Mouse (Mus musculus): ENCODE measurements around the gene Lmx1b. TPM values are rescaled to one million over a fixed set of nuclear protein-coding genes. Genes with fewer than 3 reads are reported as not detected.
A peak's percentile ranks its signal among the peaks of the same experiment; 100 is the strongest.

Lmx1b gene
- polyA plus RNA-seq, 1 experiment from 2014 or later, result not detected

- no peak for ATAC-seq
- Histone ChIP-seq H3K27me3 (replicated peaks; ENCODE audit: control insufficient read depth, insufficient read depth, low read length) (peaks cover 73% of the 10 kb centered on the region), H3K36me3 (ENCODE audit: control insufficient read depth, insufficient read depth) (no peaks in the 10 kb centered on the region), H3K4me3 (replicated peaks; ENCODE audit: low read length) (no peak overlapping the region), H3K4me1 (replicated peaks; ENCODE audit: control insufficient read depth, insufficient read depth, low read length) (peaks cover 12% of the 10 kb centered on the region), H3K9me3 (ENCODE audit: control insufficient read depth, low read length) (no peaks in the 10 kb centered on the region), H3K4me2 (ENCODE audit: low read length) (no peak overlapping the region), H3K9ac (replicated peaks; ENCODE audit: low read depth, low read length) (no peak overlapping the region), H3K27ac (ENCODE audit: low read length) (no peak overlapping the region)
- 23% methylated on average over 13 of the region's 13 CpGs for WGBS
These were observed 64.9 kb downstream of the Lmx1b start for GRCm38 (mm10) chr2:33575406-33575805.

DNA sequence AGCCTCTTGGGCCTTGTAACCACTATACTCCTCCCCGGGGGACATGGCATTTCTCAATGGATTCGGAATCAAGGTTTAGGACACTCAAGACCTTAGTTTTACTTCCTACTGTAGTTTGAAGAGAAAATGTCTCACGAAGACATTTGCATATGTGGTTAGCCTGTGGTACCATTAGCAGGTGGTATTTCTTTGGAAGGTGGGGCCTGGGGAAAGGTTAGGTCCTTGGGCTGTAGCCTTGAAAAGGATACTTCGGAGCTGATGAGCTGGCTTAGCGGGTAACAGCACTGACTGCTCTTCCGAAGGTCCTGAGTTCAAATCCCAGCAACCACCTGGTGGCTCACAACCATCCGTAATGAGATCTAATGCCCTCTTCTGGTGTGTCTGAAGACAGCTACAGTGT is 67.2 kb downstream of the Lmx1b start:
- no peak overlapping the region for H3K9ac ChIP-seq (replicated peaks; ENCODE audit: low read depth, low read length)
- peaks cover 7% of the 10 kb centered on the region; the same call in 1 of the 2 replicates for H3K4me1 ChIP-seq (replicated peaks; ENCODE audit: control insufficient read depth, insufficient read depth, low read length)
- H3K36me3 ChIP-seq (ENCODE audit: control insufficient read depth, insufficient read depth), result no peaks in the 10 kb centered on the region
- no peak overlapping the region for H3K4me3 ChIP-seq (replicated peaks; ENCODE audit: low read length)
- H3K27ac ChIP-seq (ENCODE audit: low read length), result no peak overlapping the region
- peaks cover 72% of the 10 kb centered on the region for H3K27me3 ChIP-seq (replicated peaks; ENCODE audit: control insufficient read depth, insufficient read depth, low read length)
- H3K9me3 ChIP-seq (ENCODE audit: control insufficient read depth, low read length), result no peaks in the 10 kb centered on the region
- no peak overlapping the region for H3K4me2 ChIP-seq (ENCODE audit: low read length)
- 93% methylated on average over 7 of the region's 7 CpGs for WGBS
- no peak for ATAC-seq

DNA sequence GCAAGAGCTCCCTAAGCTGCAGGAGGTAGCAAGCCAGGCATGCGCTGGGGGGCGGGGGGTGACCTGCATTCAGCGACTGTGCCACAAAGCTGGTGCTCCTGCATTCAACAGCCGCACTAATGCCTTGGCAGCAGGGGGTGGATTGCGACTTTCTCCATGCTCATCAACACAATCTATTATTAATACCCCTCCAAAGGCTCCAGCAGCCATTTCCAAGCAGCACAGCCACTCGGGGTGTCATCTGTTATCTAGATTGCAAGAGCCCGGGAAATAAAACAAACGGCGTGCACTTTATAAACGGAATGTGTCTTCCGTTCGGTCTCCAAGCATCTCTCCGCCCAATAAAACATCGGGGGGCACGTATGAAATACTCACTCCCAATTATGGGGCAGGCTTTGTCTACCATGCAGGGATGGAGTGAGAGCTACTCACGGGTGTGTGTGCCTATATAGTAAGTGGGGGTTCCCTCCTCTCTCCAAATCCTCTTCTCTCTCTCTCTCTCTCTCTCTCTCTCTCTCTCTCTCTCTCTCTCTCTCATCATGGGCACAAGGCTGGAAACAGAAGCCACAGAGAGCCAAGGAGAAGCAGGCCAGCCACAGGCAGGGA is 69.0 kb downstream of the Lmx1b start:
- H3K27me3 ChIP-seq (replicated peaks; ENCODE audit: control insufficient read depth, insufficient read depth, low read length), result peaks cover 58% of the 10 kb centered on the region
- no peak overlapping the region for H3K4me3 ChIP-seq (replicated peaks; ENCODE audit: low read length)
- peak overlapping the region; percentile 16; the same call in 1 of the 2 replicates for H3K4me2 ChIP-seq (ENCODE audit: low read length)
- 0 out of 2 replicates have a peak, but pooled peaks have one; percentile 16 for ATAC-seq
- no peak overlapping the region for H3K9ac ChIP-seq (replicated peaks; ENCODE audit: low read depth, low read length)
- H3K9me3 ChIP-seq (ENCODE audit: control insufficient read depth, low read length), result no peaks in the 10 kb centered on the region
- no peaks in the 10 kb centered on the region for H3K36me3 ChIP-seq (ENCODE audit: control insufficient read depth, insufficient read depth)
- peaks cover 7% of the 10 kb centered on the region; the same call in 1 of the 2 replicates for H3K4me1 ChIP-seq (replicated peaks; ENCODE audit: control insufficient read depth, insufficient read depth, low read length)
- 22% methylated on average over 16 of the region's 16 CpGs for WGBS
- H3K27ac ChIP-seq (ENCODE audit: low read length), result no peak overlapping the region

DNA sequence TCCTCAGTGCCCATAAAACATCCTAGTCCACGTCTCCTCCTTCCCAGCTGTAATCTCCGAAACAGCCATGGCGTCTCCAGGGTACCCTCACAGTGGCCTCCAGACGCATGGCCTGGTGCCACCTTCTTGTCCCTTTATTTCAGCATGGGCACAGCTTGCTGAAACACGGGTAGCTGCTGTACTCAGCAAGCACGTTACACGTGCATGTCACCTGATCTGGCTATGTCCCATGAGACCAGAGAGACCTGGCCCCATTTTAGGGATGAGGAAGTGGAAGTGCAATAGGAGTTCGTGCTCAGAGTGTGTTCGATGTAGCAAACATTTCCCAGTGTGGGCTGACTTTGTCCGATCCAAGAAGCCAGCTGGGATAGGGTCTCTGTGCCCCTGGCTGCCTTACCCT is 70.6 kb downstream of the Lmx1b start:
- Histone ChIP-seq H3K4me2 (ENCODE audit: low read length) (no peak overlapping the region), H3K27ac (ENCODE audit: low read length) (no peak overlapping the region), H3K4me1 (replicated peaks; ENCODE audit: control insufficient read depth, insufficient read depth, low read length) (peaks cover 7% of the 10 kb centered on the region; the same call in 1 of the 2 replicates), H3K9ac (replicated peaks; ENCODE audit: low read depth, low read length) (no peak overlapping the region), H3K9me3 (ENCODE audit: control insufficient read depth, low read length) (no peaks in the 10 kb centered on the region), H3K27me3 (replicated peaks; ENCODE audit: control insufficient read depth, insufficient read depth, low read length) (peaks cover 48% of the 10 kb centered on the region), H3K4me3 (replicated peaks; ENCODE audit: low read length) (no peak overlapping the region), H3K36me3 (ENCODE audit: control insufficient read depth, insufficient read depth) (no peaks in the 10 kb centered on the region)
- WGBS, result 76% methylated on average over 10 of the region's 10 CpGs
- no peak for ATAC-seq

GRCm38 (mm10) chr2:33569240-33569639 is 71.1 kb downstream of the Lmx1b start:
- 27% methylated on average over 8 of the region's 9 CpGs for WGBS
- Histone ChIP-seq H3K36me3 (ENCODE audit: control insufficient read depth, insufficient read depth) (no peaks in the 10 kb centered on the region), H3K9ac (replicated peaks; ENCODE audit: low read depth, low read length) (no peak overlapping the region), H3K4me2 (ENCODE audit: low read length) (no peak overlapping the region), H3K9me3 (ENCODE audit: control insufficient read depth, low read length) (no peaks in the 10 kb centered on the region), H3K27me3 (replicated peaks; ENCODE audit: control insufficient read depth, insufficient read depth, low read length) (peaks cover 47% of the 10 kb centered on the region), H3K4me3 (replicated peaks; ENCODE audit: low read length) (no peak overlapping the region), H3K27ac (ENCODE audit: low read length) (no peak overlapping the region), H3K4me1 (replicated peaks; ENCODE audit: control insufficient read depth, insufficient read depth, low read length) (peaks cover 7% of the 10 kb centered on the region; the same call in 1 of the 2 replicates)
- ATAC-seq, result no peak

- peaks cover 32% of the 10 kb centered on the region for H3K27me3 ChIP-seq (replicated peaks; ENCODE audit: control insufficient read depth, insufficient read depth, low read length)
- no peak overlapping the region for H3K4me2 ChIP-seq (ENCODE audit: low read length)
- H3K4me3 ChIP-seq (replicated peaks; ENCODE audit: low read length), result no peak overlapping the region
- no peaks in the 10 kb centered on the region for H3K36me3 ChIP-seq (ENCODE audit: control insufficient read depth, insufficient read depth)
- H3K4me1 ChIP-seq (replicated peaks; ENCODE audit: control insufficient read depth, insufficient read depth, low read length), result no peaks in the 10 kb centered on the region
- no peaks in the 10 kb centered on the region for H3K9me3 ChIP-seq (ENCODE audit: control insufficient read depth, low read length)
- no peak overlapping the region for H3K27ac ChIP-seq (ENCODE audit: low read length)
- WGBS, result 47% methylated on average over 4 of the region's 4 CpGs
- no peak for ATAC-seq
- no peak overlapping the region for H3K9ac ChIP-seq (replicated peaks; ENCODE audit: low read depth, low read length)
These were observed 74.4 kb downstream of the Lmx1b start for GRCm38 (mm10) chr2:33565886-33566285.

- Histone ChIP-seq H3K4me1 (replicated peaks; ENCODE audit: control insufficient read depth, insufficient read depth, low read length) (no peaks in the 10 kb centered on the region; the same call in 1 of the 2 replicates), H3K4me2 (ENCODE audit: low read length) (no peak overlapping the region), H3K4me3 (replicated peaks; ENCODE audit: low read length) (no peak overlapping the region), H3K36me3 (ENCODE audit: control insufficient read depth, insufficient read depth) (no peaks in the 10 kb centered on the region), H3K27ac (ENCODE audit: low read length) (no peak overlapping the region), H3K9me3 (ENCODE audit: control insufficient read depth, low read length) (no peaks in the 10 kb centered on the region), H3K9ac (replicated peaks; ENCODE audit: low read depth, low read length) (no peak overlapping the region), H3K27me3 (replicated peaks; ENCODE audit: control insufficient read depth, insufficient read depth, low read length) (peaks cover 20% of the 10 kb centered on the region)
- 81% methylated on average over 9 of the region's 9 CpGs for WGBS
- no peak for ATAC-seq
These were observed 75.6 kb downstream of the Lmx1b start for GRCm38 (mm10) chr2:33564748-33565147.

DNA sequence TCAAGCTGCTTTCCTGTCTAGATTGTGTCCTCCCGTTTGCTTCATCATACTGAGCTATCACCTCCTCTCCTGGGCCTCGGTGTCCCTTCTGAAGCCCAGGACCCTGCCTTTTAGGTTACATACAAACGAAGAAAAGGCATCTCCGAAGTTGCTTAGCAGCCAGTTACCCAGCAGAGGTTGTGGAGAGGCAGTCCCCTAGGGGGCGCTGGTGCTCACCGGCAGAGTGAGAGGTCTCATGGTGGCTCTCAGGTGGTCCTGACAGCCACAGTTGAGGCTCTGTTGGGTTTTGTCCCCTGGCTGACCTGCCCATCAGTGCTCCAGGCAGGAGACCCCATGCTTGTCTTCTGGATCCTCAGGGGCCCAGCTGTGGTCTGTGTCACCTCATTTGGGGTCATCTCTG is 80.6 kb downstream of the Lmx1b start:
- ATAC-seq, result no peak
- Histone ChIP-seq H3K36me3 (ENCODE audit: control insufficient read depth, insufficient read depth) (no peaks in the 10 kb centered on the region), H3K27ac (ENCODE audit: low read length) (no peak overlapping the region), H3K4me3 (replicated peaks; ENCODE audit: low read length) (no peak overlapping the region), H3K9me3 (ENCODE audit: control insufficient read depth, low read length) (no peaks in the 10 kb centered on the region), H3K4me1 (replicated peaks; ENCODE audit: control insufficient read depth, insufficient read depth, low read length) (peaks cover 4% of the 10 kb centered on the region; the same call in 1 of the 2 replicates), H3K27me3 (replicated peaks; ENCODE audit: control insufficient read depth, insufficient read depth, low read length) (peaks cover 9% of the 10 kb centered on the region; the same call in 1 of the 2 replicates), H3K4me2 (ENCODE audit: low read length) (no peak overlapping the region), H3K9ac (replicated peaks; ENCODE audit: low read depth, low read length) (no peak overlapping the region)
- WGBS, result 8% methylated on average over 6 of the region's 6 CpGs

GRCm38 (mm10) chr2:33559334-33559733 is 81.0 kb downstream of the Lmx1b start:
- Histone ChIP-seq H3K27me3 (replicated peaks; ENCODE audit: control insufficient read depth, insufficient read depth, low read length) (peaks cover 6% of the 10 kb centered on the region; the same call in 1 of the 2 replicates), H3K4me3 (replicated peaks; ENCODE audit: low read length) (no peak overlapping the region), H3K4me2 (ENCODE audit: low read length) (no peak overlapping the region), H3K27ac (ENCODE audit: low read length) (no peak overlapping the region), H3K9me3 (ENCODE audit: control insufficient read depth, low read length) (no peaks in the 10 kb centered on the region), H3K9ac (replicated peaks; ENCODE audit: low read depth, low read length) (no peak overlapping the region), H3K36me3 (ENCODE audit: control insufficient read depth, insufficient read depth) (no peaks in the 10 kb centered on the region), H3K4me1 (replicated peaks; ENCODE audit: control insufficient read depth, insufficient read depth, low read length) (peaks cover 4% of the 10 kb centered on the region; the same call in 1 of the 2 replicates)
- no peak for ATAC-seq
- 21% methylated on average over 7 of the region's 7 CpGs for WGBS
